Mouse (Mus musculus) limb, embryonic 14.5 days (tissue): ENCODE measurements around the gene Sema4g. TPM values are rescaled to one million over a fixed set of nuclear protein-coding genes. Genes with fewer than 3 reads are reported as not detected.

Experiments
- ATAC-seq: fragments of 200-750 bp; cut with Nextera tagmentation; 2 replicates; pipeline ENCODE4 v1.8.0; 2017; ENCODE audit warnings: low read depth, moderate number of reproducible peaks, moderate TSS enrichment; ENCODE audit not compliant: low FRiP score
- DNase-seq: peaks from one replicate; pipeline ENCODE4 v3.0.0-alpha.2; 2015; ENCODE audit warnings: low spot score
- H3K27ac ChIP-seq: fragments of 300-500 bp; sonication (generic); replicated peaks from 2 replicates; pipeline ENCODE4 v1.5.1; 2014; ENCODE audit warnings: low read depth, mild to moderate bottlenecking, low read length, moderate library complexity, mixed read lengths
- H3K27me3 ChIP-seq: fragments of 300-500 bp; sonication (generic); 2 replicates; pipeline ENCODE4 v1.6.1; 2014; ENCODE audit warnings: low read length, mixed read lengths; ENCODE audit not compliant: control insufficient read depth, insufficient read depth
- H3K36me3 ChIP-seq: fragments of 300-500 bp; sonication (generic); 2 replicates; pipeline ENCODE4 v1.6.1; 2014; ENCODE audit warnings: mild to moderate bottlenecking, low read length, moderate library complexity, mixed read lengths; ENCODE audit not compliant: control insufficient read depth, insufficient read depth
- H3K4me1 ChIP-seq: fragments of 300-500 bp; sonication (generic); 2 replicates; pipeline ENCODE4 v1.6.1; 2014; ENCODE audit warnings: antibody characterized with exemption, low read length, mixed read lengths; ENCODE audit not compliant: control insufficient read depth, insufficient read depth
- H3K4me2 ChIP-seq: fragments of 300-500 bp; sonication (generic); replicated peaks from 2 replicates; pipeline ENCODE4 v1.6.1; 2014; ENCODE audit warnings: low read depth, mild to moderate bottlenecking, low read length, moderate library complexity; ENCODE audit not compliant: severe bottlenecking
- H3K4me3 ChIP-seq: fragments of 300-500 bp; sonication (generic); replicated peaks from 2 replicates; pipeline ENCODE4 v1.5.1; 2014; ENCODE audit warnings: low read length
- H3K9ac ChIP-seq: fragments of 300-500 bp; sonication (generic); 2 replicates; pipeline ENCODE4 v1.6.1; 2014; ENCODE audit warnings: mild to moderate bottlenecking, low read depth, low read length, moderate library complexity; ENCODE audit not compliant: severe bottlenecking
- H3K9me3 ChIP-seq: fragments of 300-500 bp; sonication (generic); 2 replicates; pipeline ENCODE4 v1.6.1; 2016; ENCODE audit warnings: low read length; ENCODE audit not compliant: control insufficient read depth
- POLR2A ChIP-seq: fragments of 200-500 bp; IDR thresholded peaks from 2 replicates; pipeline ENCODE4 v1.8.0; 2012; ENCODE audit warnings: inconsistent platforms, mild to moderate bottlenecking, moderate library complexity, borderline replicate concordance; ENCODE audit not compliant: insufficient read depth, insufficient read length; ENCODE audit errors: extremely low read depth
- WGBS: fragments of 180-500 bp; shearing (Covaris S2); extraction: QIAGEN DNeasy Blood & Tissue Kit; methylation state at CpG from one replicate; pipeline ENCODE4 v1.1.7; 2014; 5-methylcytosine and 5-hydroxymethylcytosine counted together
- polyA plus RNA-seq, 2 experiments: library from polyadenylated mRNA; depleted of rRNA in 1 of 2; stranded (reverse) in 1 of 2; unstranded in 1 of 2; fragments of >200 nt; fragmentation: Nextera tagmentation in 1 of 2; extraction: Ambion mirVana in 1 of 2; gene quantifications; 2 replicates each; pipeline versions ENCODE4 v1.2.1 to v1.2.3; 2012 to 2014

Sema4g gene
- polyA plus RNA-seq, 2 experiments = 5.4 to 61.3 TPM

DNA sequence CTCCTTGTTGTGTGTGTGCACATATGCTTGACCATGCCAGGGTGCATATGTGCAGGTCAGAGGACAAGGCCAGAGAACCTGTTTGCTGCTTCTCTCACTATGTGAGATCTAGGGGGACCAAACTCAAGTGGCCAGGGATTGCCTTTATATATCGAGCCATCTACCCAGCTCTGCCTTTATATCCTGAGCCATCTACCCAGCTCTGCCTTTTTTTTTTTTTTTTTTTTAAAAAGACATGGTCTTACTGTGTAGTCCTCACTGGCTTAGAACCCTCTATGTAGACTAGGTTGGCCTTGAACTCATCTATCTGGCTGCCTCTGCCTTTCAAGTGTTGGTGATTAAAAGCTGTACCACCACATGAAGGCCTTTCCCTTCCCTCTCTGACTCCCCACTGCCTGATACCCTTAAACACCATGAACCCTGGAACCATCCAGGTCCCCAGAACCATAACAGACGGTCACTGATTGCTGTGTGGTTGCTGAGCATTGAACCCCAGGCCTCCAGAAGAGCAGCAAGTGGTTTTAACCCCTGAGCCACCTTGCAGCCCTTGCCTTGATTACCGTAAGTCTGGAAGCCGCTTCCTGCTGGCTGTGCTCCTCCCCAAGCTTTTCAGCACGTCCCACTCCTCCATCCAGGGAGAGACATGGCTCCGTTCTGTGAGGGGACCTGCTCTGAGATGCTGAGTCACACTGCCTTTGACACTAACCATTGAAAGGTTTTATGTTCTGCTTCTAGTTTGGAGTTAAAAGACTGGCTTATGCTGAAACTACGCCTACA is 15.0 kb downstream of the Sema4g start:
- Histone ChIP-seq H3K4me3 (no peak overlapping the region), H3K4me2 (no peak overlapping the region), H3K36me3 (peaks cover 54% of the 10 kb centered on the region), H3K9me3 (no peaks in the 10 kb centered on the region), H3K4me1 (peaks cover 11% of the 10 kb centered on the region), H3K9ac (no peak overlapping the region), H3K27me3 (no peaks in the 10 kb centered on the region), H3K27ac (no peak overlapping the region)
- TF ChIP-seq POLR2A = no peak
- ATAC-seq (no peak), DNase-seq (no peak)
- 89% methylated on average over 7 of the region's 7 CpGs for WGBS

DNA sequence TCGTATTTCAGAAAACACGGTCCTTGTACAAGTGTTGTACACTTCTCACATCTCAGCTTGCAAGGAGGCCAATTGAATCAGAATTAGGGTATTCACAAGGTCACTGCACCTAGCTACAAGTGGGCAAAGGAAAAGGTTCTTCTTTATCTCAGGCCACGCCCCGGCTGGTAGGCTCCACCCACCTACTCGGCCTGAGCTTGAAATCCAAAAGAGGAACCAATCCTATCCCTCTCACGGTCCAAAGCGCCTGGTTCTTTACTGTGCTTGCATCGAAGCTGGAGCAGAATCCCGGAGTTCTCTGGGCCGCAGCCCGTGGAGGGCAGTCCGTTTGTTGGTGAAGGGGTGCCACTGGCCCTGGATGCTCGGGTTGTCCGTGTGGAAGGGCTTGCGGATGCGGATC is 16.5 kb downstream of the Sema4g start, which contains the start of gene Twnk:
Gene Twnk, plus strand, starts transcription at position 220 of the 400 bp plus-strand sequence.
- no peak for TF ChIP-seq POLR2A
- H3K9me3 ChIP-seq = no peaks in the 10 kb centered on the region
- peaks cover 51% of the 10 kb centered on the region for H3K36me3 ChIP-seq
- WGBS = 15% methylated on average over 16 of the region's 16 CpGs
- H3K27me3 ChIP-seq = no peaks in the 10 kb centered on the region
- H3K27ac ChIP-seq = peak within 1 kb of the TSS; percentile 72
- H3K9ac ChIP-seq = peak within 1 kb of the TSS; percentile 69
- H3K4me2 ChIP-seq = peak within 1 kb of the TSS; percentile 90
- peaks cover 11% of the 10 kb centered on the region for H3K4me1 ChIP-seq
- ATAC-seq (no peak), DNase-seq (no peak)
- peak within 1 kb of the TSS; percentile 97 for H3K4me3 ChIP-seq

DNA sequence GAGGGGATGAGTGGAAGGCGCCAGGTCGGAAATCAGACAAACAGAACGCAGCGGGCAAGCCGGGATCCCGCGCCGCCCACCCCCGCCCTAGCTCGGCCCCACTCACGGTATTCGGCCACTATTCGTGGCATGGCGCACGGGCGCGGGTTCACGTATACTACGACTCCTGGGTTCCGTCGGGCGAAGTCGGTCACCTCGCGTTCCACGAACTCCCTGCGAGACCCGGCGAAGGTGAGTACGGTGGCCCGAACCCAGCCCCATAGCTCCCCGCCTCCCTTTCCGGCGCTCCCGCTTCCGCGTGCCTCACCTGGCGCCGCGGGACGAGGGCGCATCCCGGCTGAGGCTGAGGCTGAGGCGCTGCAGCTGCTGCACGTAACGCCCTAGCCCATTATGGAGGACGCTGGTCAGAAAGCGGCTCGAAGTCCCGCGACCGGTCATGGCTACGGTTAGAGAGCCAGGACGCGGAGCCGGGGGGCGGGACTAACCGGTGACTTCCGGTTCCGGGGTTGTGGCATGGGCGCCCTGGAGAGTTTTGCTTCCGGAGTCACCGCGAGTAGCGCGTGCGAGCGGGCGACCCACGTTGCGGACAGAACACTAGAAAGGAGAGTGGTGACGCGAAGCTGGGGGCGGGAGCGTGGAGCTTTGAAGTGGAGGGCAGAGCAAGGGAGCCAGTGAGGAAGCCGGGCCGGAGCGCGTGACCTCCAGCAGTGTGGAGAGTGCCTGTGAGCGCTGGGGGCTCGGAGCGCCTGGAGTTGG is 17.2 kb downstream of the Sema4g start, which contains the start of gene Mrpl43:
Gene Mrpl43, minus strand, starts transcription at position 486 of the 756 bp plus-strand sequence.
- no peaks in the 10 kb centered on the region for H3K9me3 ChIP-seq
- ATAC-seq (peak; percentile 93), DNase-seq (peak; percentile 90)
- H3K27me3 ChIP-seq = no peaks in the 10 kb centered on the region
- peaks cover 11% of the 10 kb centered on the region for H3K4me1 ChIP-seq
- H3K4me2 ChIP-seq = peak within 1 kb of the TSS; percentile 90
- H3K36me3 ChIP-seq = peaks cover 51% of the 10 kb centered on the region
- peak; percentile 77; the same call in 1 of the 2 replicates for TF ChIP-seq POLR2A
- WGBS = under 1% methylated on average over 61 of the region's 82 CpGs
- peak within 1 kb of the TSS; percentile 97 for H3K4me3 ChIP-seq
- H3K27ac ChIP-seq = peak within 1 kb of the TSS; percentile 72
- H3K9ac ChIP-seq = peak within 1 kb of the TSS; percentile 69

DNA sequence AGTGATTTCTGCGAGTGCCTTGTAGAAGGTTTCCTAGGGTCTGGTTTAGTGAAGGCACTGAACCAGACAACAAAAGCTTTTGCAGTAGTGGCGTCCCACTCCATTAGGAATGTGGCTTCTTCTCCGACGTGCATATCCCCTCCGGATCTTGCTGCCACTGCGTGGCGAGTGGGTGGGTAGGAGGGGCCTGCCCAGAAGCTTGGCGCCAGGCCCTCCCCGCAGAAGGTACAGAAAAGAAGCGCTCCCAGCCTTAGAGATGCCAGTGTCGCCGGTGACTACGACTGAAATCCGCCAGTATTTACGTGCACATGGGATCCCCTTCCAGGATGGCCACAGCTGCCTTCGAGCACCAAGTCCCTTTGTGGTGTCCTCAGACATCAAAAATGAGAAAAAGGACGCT is 18.1 kb downstream of the Sema4g start:
- peak overlapping the region; percentile 97 for H3K4me3 ChIP-seq
- H3K4me2 ChIP-seq = peak overlapping the region; percentile 90
- no peak for ATAC-seq
- peaks cover 51% of the 10 kb centered on the region for H3K36me3 ChIP-seq
- peaks cover 11% of the 10 kb centered on the region for H3K4me1 ChIP-seq
- H3K27me3 ChIP-seq = no peaks in the 10 kb centered on the region
- H3K9me3 ChIP-seq = no peaks in the 10 kb centered on the region
- no peak for TF ChIP-seq POLR2A
- peak overlapping the region; percentile 72 for H3K27ac ChIP-seq
- peak overlapping the region; percentile 69 for H3K9ac ChIP-seq
- DNase-seq = no peak
- WGBS = 39% methylated on average over 17 of the region's 17 CpGs

DNA sequence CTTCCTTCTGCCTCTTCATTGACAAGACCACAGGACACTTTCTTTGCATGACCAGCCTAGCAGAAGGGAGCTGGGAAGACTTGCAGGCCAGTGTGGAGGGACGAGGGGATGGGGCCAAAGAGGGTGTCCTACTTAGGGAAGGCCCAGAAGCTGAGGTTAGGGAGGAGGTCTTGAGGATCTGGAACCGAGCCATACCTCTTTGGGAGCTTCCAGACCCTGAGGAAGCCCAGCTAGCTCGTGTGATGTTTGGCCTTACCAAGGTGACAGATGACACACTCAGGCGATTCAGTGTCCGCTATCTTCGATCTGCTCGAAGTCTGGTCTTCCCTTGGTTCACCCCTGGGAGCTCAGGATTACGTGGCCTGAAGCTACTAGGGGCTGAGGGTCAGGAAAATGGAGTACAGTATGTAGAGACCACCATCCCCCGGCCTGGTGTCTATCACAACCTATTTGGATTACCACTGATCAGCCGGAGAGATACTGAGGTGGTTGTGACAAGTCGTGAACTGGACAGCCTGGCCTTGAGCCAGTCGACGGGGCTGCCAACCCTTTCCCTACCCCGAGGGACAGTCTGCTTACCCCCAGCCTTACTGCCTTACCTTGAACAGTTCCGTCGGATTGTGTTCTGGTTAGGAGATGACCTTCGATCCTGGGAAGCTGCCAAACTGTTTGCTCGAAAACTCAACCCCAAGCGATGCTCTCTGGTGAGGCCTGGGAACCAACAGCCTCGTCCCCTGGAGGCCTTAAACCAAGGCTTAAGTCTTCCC is 18.7 kb downstream of the Sema4g start:
- Histone ChIP-seq H3K9ac (no peak overlapping the region), H3K4me1 (peaks cover 11% of the 10 kb centered on the region), H3K27me3 (no peaks in the 10 kb centered on the region), H3K27ac (no peak overlapping the region), H3K4me2 (peak overlapping the region; percentile 90), H3K36me3 (peaks cover 47% of the 10 kb centered on the region), H3K9me3 (no peaks in the 10 kb centered on the region), H3K4me3 (peak overlapping the region; percentile 97; the same call in 1 of the 2 replicates)
- TF ChIP-seq POLR2A = no peak
- no peak for ATAC-seq
- WGBS = 94% methylated on average over 20 of the region's 20 CpGs
- no peak for DNase-seq
